Mouse (Mus musculus) thymus, postnatal 10 days (tissue): ENCODE data around the gene Mthfs.
"Not testable (repeated sequence)": the region's sequence is repeated elsewhere in the genome, so short reads cannot be mapped to it uniquely, and the experiment has no call there.

Experiments used
- DNase-seq, 2 experiments: peaks; one replicate each; pipeline ENCODE4 v3.0.0; 2021; ENCODE audit warnings: low spot score in 2 of 2

The Mthfs gene

DNA sequence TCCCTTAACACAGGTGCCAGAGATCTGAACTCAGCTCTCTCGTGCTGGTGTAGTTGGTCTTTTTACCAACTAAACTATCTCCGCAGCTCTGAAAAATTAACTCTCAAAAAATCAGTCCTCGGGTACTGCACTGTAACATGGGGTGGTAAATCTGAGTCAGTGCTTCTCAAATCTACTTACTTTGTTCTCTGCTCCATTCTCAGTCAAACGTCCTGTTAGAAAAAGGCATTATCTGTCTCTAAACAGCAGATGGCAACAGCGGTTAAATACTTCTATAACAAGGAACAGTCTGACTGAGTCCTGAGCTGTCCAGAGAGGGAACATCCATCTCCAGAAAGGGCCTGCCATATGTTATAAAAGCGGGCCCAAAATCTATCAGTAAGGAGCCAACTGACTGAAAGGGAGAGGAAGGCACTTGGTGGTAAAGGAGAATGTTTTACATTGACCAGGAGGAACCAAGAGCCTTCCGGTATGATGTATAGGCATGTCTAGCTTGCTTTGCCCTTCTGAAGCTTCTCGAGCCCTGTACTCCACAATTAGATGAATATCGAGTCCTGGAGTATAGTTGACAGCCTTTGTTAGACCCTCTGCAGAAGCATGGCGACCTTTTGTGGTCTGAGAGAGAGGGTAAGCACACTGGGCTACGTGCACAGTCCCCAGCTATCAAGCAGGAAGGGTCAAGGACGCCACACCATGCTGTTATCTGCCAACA lies at the start of gene Mthfs:
Mthfs (plus strand) TSS at position 324 of the 712 bp plus-strand sequence.
- not testable (repeated sequence) for DNase-seq

DNA sequence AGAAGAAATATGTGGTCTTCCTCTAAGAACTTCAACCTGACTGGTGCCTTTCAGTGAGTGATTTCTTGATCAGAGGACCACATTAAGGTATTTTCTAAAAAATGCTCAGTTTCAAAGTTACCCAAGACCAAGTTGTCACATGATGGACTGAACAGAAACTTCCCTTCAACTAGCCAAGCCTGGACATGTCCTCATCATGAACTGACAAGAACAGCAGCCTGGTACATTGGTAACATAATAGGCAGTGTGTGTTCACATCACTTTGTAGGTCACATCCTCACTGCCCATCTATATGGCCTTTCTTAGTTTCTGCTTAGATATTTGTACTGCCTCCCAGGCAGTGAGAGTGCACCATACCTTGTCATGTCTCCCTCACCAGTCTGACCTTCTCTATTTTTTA lies 37.9 kb upstream of the Mthfs start:
- not testable (repeated sequence) for DNase-seq

DNA sequence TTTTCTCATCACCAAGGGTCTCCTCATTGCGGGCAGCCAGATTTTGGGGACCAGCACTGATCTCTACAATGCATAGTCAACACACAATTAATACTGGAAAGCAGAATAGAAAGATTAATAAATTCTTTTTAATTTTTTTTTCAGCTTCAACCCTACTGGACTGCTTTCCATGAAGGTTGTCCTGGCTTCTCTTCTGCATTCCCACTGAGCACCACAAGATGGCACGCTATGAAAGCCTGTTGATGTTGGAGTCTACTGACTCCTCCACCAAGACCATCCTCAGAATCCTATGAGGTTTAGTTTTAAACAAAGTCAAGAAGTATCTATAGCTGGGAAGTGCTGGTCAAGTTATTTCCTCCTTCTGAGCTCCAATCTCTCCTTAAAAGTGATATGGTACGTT lies 31.6 kb upstream of the Mthfs start:
- DNase-seq, result peak; percentile 38 to 58

DNA sequence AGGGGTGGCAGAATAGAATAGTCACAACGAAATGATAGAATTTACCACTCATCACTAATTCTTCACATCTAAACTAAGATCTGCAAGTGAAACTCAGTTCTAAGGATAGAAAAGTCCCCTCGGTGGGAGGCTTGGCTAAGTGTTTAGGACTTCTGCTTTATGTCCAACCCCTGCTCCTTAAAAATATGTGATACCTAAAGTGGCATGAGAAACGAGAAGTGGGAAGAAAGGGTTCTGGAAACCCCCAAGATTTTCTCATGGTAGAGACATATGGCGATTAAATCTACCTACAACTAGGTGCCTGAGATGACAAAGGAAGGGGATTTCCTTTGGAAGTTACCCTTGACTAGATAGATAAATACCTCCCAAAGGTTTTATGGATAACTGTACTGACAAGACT lies 31.0 kb upstream of the Mthfs start:
- DNase-seq, result not testable (repeated sequence)

DNA sequence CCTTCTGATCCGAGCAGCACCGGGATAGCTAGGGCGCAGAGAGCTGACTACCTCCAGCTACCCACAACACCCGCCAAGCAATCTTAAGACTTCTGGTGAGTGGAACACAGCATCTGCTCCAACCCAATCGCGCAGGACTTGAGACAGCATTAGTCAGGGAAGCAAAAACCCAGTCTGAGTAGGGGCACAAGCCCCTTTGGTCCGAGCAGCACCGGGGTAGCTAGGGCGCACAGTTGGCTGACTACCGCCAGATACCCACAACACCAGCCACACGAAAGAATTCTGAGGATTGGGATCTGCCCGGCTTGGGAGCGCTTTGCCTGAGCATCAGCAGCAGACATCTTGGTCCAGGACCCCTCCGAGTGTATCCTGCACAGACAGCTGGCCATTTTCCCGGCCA lies 23.5 kb upstream of the Mthfs start:
- DNase-seq, result not testable (repeated sequence)

DNA sequence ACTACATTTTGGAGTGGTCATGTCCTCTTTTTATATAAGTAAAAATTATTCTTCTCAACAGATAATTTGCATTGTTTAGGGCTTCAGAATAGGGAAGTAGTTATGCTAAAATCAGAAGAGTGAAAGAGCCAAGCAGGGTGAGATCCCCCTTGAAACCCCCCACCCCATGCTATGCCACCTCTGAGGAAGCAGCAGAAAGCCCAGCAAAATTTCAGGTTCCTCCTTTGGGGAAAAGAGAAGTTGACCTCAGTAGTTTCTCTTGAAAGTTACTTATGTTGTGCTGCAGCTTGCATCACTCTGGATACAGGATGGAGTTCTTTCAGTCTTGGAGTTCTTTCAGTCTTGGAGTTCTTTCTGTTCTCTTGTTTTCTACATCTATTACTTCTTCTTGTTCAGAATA lies 15.0 kb upstream of the Mthfs start:
- DNase-seq, result not testable (repeated sequence)

DNA sequence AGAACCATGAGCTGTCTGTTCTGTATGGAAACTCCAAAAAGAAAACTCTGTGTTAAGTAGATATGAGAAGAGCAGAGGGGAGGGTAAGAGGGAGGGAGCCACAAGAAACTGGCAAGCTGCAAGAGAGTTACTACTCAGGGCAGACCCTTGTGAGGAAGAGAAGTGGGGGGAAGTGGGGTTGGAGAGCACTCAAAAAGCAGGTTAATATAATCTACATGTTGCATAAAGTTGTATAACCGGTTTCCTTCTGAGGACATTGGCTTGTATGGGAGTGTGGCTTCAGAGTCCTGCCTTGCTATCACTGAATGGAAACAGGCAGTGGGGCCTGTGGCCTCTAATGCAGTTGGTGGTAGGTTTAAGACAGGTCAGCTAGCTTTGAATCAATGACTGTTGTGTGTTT lies 13.0 kb upstream of the Mthfs start:
- DNase-seq, result not testable (repeated sequence)

DNA sequence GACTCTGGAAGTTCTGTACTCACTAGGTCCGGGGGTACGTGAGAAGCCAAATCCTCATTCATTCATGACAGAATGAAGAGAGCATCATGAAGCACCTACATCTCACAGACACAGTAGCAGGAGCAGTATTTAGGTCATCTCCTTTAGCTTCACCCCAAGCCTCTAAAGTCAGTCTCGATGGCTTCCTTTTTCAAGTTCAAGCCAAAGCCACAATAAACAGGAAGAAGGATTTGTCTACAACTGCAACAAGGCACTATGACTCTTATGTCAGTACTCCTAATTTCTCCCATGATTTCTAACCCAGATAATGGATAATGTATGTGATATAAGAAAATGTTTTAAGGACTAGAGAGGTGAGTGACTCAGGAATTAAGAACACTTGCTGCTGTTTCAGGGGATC lies 12.1 kb upstream of the Mthfs start:
- DNase-seq, result not testable (repeated sequence)

DNA sequence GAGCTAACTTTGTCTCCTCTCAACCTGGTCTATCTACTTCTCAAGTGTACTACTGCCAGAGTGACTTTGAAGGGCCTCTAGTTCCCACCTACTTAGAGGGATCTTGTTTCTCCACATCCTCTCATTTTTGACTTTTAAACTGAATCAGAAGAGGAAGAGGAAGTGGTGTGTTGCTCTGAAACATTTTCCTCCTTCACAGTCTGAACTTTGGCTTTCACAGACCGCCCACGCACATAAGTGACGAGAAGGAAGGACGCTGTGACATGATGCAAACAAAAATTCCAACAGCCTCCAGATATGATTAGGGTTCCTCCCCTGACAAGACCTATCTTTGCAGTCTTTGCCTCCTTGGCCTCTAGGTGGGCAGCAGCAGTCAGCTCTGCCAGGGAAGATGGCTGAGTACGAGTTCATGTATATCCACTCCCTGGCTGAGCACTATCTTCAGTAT lies 11.5 kb upstream of the Mthfs start, which contains the start of the genes Bcl2a1b and Gm29094:
Bcl2a1b (plus strand) TSS at position 241 of the 448 bp plus-strand sequence.
Gm29094 (plus strand) TSS at position 411 of the 448 bp plus-strand sequence.
- DNase-seq, result not testable (repeated sequence)

DNA sequence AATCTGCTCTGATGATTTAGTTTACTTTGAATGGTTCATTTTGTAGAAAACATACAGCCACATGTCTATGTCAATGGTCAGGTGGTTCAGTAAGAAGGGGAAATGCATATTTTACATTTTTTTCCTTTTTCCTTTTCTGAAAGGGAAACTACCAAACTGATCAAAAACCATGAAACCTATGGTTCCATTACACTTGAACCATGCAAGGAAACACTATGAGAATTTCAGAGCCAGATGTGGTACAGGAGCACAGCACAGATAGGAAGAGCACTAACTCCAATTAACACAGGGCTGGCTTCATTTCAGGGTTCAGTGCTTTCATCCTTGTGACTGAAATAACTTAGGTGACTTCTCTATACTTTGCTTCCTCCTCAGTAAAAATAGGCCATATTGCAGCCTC lies 8.2 kb upstream of the Mthfs start:
- DNase-seq, result not testable (repeated sequence)

DNA sequence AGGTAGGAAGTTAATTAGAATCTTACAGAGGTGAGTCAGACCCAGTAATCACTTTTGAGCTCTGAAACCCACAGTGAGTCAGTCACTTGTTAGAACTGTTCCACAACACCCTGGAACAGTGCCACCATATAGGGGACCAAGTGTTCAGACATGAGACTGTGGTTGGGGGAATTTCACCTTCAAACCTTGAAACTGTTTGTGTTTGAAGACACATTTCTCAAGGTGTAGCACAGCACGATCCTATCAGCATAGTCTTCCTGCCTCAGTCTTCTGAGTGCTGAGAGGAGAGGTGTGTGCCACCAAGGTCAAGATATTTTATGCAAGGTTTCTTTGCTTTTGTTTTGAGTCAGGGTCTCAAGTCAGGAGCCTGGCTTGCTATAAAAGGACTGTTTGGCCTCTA lies 1.5 kb upstream of the Mthfs start:
- DNase-seq, result not testable (repeated sequence)

DNA sequence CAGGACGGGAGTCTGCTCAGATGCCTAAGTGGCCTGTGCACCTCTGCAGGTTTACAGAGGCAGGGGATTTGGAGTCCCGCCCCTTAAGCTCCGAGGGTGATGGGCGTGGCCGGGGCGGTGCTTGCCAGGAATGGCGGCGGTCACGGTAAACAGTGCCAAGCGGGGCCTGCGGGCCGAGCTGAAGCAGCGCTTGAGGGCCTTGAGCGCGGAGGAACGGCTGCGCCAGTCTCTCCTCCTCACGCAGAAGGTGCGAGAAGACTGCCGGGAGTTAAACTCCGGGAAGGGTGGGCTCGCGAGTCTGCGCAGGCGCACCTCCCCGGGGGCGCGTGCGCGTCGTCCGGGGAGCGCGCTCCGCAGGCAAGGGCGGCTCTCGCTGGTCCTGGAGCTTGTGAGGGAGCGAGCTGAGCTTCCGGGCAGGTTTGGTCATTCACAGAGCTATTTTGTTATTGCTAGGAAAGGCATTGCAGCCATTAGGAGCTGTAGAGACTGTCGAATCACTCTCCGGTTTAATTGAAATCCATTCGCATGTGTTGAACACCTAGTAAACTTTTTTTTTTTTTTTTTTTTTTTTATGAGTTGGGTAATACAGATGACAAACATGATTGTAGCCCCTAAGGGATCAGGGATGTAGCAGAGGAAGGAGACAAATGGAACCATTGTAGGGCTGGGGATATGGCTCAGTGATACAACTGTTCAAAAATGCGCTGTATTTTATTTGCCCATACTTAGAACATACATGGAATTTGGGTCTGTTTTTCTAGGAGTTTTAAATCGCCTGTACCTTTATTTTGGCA lies 786 bp downstream of the Mthfs start:
- DNase-seq, result peak; percentile 63 to 75

DNA sequence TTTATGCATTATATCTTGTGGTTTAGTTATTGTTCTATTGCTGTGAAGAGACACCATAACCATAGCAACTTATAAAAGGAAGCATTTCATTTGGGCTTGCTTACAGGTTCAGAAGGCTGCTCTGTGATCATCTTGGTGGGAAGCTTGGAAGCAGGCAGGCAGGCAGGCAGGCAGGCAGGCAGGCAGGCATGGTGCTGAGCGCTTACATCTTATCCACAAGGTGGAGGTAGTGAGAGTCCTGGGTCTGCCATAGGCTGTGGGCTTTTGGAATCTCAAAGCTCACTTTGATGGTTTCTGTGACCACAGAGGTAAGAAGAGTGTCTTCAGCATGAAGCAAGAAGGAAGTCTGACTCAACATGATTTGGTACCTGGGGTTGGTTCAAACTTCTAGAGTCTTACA lies 2.0 kb downstream of the Mthfs start:
- peak; percentile 62 to 64 for DNase-seq

DNA sequence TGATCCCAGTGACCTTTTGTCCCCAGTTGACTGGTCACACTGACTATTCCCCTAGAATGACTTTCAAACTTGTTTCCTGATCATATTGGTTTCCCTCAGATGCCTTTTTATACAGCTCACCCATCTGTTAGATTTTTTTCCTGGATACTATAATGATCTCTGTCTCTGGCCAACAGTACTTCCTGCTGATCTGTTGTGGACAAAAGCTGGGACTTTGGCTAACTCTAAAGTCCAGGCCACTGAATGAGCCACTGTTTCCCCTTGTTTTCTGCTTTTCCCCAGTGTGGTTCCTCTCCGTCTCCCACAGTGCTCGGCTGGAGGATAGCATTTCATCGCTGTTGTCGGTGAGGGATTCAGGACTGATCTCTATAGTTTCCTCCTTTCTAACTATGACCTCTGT lies 7.7 kb downstream of the Mthfs start:
- DNase-seq, result not testable (repeated sequence)

DNA sequence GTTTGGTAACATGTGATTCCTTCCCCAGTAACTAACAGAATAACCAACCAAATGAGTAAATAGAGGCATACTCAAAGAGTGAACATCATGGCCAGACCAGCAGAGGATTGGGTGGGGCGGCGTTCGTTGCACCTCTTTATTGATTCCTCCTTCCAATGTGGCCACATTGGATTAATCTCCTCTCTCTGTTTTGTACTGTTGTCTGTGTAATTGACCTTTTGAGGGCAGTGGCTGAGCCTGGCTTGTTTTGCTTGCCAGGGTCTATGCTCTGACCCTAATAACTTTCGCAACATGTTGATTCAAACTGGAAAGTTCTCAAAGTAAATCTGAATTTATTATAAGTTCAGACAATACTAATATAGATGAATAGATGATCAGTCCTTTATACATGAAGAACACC lies 9.2 kb downstream of the Mthfs start:
- DNase-seq, result not testable (repeated sequence)

DNA sequence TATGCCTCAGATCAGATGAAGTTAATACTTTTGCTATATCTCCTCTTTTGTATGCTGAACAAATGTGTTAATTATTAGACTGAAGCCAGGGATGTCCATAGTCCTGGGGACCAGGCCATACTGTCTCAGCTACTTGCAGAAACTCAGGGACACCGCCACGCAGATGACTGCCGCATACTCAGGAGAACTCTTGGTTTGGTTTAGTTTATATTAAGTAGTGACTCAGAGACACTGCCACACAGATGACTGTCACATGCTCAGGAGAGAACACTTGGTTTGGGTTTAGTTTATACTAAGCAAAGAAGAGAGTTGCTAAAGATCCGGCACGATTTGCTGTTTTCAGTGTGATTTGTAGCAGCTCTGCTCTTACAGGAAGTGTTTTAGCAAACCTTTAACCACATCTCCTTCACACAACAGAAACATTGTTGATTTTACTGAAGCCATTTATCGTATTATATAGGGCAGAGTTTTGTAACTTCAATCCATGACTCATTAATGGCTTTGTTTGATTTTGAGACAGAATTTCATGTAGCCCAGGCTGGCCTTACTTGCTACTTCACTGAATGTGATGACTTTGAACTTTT lies 10.3 kb downstream of the Mthfs start:
- not testable (repeated sequence) for DNase-seq

DNA sequence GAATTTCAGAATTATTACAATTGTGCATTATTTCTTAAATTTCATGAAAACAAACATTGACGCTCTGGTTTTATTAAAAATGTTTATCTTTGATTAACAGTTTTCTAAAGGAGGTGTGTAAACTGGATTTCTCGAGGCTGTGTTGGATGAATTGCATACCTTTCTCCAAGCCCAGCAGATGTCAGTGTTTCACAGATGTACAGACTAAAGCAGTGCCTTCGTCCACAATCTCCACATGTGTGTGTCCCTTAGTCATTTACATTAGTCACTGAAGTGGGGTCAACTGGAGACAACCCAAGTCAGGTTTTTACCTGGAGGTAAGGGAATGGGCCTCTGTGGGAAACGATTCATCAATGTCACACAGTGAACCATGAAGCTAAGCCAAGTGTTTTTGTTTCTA lies 15.6 kb downstream of the Mthfs start:
- no peak for DNase-seq

DNA sequence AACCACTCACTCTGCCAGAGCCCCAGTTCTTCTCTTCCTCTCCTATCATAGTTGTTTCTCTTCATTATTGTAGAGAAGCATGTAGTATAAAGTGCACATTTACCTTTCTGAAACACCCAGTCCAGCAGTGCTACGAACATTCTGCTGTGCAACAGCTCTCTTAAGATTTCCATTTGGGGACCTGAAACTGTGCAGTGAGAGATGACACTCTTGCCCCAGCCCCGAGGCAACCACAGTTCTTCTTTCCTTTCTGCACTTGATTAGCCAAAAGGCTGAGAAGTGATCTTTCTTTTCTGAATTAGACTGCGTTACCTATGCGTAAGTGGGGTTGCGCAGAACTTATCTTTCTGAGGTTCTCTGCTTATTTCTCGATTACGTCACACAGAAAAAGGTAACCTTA lies 17.6 kb downstream of the Mthfs start:
- DNase-seq, result no peak

DNA sequence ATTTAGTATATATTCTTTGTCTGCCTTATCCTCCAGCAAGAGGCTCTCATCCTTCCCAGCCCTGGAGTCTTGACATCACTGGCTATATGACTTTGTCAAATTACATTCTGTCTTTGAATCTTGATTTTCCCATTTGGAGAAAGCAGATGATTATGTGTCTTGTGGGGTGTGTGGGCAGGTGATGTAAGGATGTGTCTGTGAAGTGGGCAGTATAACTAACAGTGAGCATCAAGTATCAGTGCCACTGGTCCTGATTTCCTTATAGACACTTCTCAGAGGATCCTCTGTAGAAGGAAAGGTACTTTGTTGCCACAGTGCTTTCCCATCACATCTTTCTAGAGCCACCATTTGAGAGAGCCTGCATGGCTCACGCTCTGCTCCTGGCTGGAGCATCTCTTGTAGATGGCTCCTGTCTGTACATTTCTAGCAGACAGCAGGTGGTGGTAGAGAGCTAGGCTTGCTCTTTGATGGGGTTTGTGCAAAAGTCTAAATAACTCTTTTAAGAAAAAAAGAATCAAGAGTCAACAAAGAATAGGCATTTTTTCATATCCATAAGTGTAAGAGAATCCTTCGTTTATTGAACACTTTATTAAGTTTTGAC lies 20.5 kb downstream of the Mthfs start:
- not testable (repeated sequence) for DNase-seq

DNA sequence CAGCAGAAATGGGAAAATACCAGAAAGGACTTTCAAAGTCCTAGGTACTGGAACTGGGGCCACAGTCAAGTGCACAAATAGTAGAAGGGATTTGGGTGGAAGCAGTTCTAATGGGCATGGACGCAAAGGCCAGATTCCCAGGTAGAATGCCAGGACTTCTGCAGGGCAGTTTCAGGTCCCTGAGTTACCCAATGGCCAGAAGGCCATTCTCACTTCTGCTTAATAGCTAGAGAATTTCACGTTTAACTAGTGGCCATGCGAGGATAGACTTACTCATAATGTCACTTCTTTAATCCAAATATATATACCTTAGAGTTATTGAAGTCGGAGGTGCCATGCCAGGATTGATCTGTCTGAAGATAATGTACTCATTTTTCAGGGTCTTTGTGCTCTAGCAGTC lies 26.7 kb downstream of the Mthfs start:
- DNase-seq, result not testable (repeated sequence)

DNA sequence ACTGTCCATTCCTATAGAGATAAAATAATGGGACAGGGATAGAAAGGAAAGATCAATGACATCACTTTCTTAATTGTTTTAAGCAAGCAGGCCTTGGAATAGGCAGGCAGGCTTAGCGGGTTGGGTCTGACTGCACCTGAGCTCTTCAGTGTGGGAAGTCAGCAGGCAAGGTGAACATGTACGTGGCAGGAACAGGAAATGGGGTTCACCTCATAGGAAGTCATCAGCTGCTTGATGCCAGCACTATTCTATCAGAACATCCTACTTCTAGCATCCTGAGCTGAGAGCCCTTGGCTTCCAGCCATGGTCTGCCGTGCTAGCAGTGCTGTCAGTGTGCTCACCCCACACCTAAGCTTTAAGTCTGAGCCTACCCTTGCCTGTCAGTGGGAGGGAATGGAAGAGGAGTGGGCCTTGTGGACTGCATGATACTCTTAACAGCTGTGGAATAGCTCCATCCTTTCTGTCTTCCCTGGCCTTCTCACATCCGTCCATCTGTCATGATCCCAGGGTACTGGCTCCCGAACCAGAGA lies 28.6 kb downstream of the Mthfs start:
- DNase-seq, result not testable (repeated sequence)
